Mouse (Mus musculus) heart, embryonic 16.5 days (tissue): ENCODE results near the gene Kif15. TPM values are rescaled to one million over a fixed set of nuclear protein-coding genes. Genes with fewer than 3 reads are reported as not detected.

Source experiments
- ATAC-seq: fragments of 200-750 bp; cut with Nextera tagmentation; replicated peaks from 2 replicates; pipeline ENCODE4 v1.8.0; 2017; ENCODE audit warnings: moderate number of reproducible peaks; ENCODE audit not compliant: insufficient read depth, low FRiP score; ENCODE audit errors: extremely low read depth
- H3K27ac ChIP-seq: fragments of 300-500 bp; sonication (generic); 2 replicates; pipeline ENCODE4 v1.5.1; 2014; ENCODE audit warnings: mild to moderate bottlenecking, low read length, control low read depth, moderate library complexity
- H3K27me3 ChIP-seq: fragments of 300-500 bp; sonication (generic); 2 replicates; pipeline ENCODE4 v1.6.1; 2014; ENCODE audit warnings: low read length, mixed read lengths; ENCODE audit not compliant: control insufficient read depth, insufficient read depth
- H3K36me3 ChIP-seq: fragments of 300-500 bp; sonication (generic); 2 replicates; pipeline ENCODE4 v1.6.1; 2014; ENCODE audit not compliant: control insufficient read depth, insufficient read depth
- H3K4me1 ChIP-seq: fragments of 300-500 bp; sonication (generic); 2 replicates; pipeline ENCODE4 v1.6.1; 2014; ENCODE audit warnings: low read length, mixed read lengths; ENCODE audit not compliant: control insufficient read depth, insufficient read depth
- H3K4me2 ChIP-seq: fragments of 300-500 bp; sonication (generic); 2 replicates; pipeline ENCODE4 v1.6.1; 2014; ENCODE audit warnings: low read depth, mild to moderate bottlenecking, control low read depth, low read length
- H3K4me3 ChIP-seq: fragments of 300-500 bp; sonication (generic); 2 replicates; pipeline ENCODE4 v1.5.1; 2014; ENCODE audit warnings: mild to moderate bottlenecking, control low read depth, low read length
- H3K9ac ChIP-seq: fragments of 300-500 bp; sonication (generic); 2 replicates; pipeline ENCODE4 v1.6.1; 2014; ENCODE audit warnings: low read length, control low read depth
- H3K9me3 ChIP-seq: fragments of 300-500 bp; sonication (generic); replicated peaks from 2 replicates; pipeline ENCODE4 v1.6.1; 2016; ENCODE audit warnings: low read length; ENCODE audit not compliant: control insufficient read depth
- WGBS: fragments of 180-500 bp; shearing (Covaris S2); extraction: QIAGEN DNeasy Blood & Tissue Kit; methylation state at CpG from one replicate; pipeline ENCODE4 v1.1.7; 2014; 5-methylcytosine and 5-hydroxymethylcytosine counted together
- polyA plus RNA-seq: library from polyadenylated mRNA; unstranded; fragments of >200 nt; fragmentation: Nextera tagmentation; extraction: Ambion mirVana; gene quantifications from 2 replicates; pipeline ENCODE4 v1.2.1, GENCODE M21; 2015

Kif15 gene
- polyA plus RNA-seq, 1 experiment from 2014 or later = 26.6 TPM

- H3K4me3 ChIP-seq = no peak overlapping the region
- H3K4me2 ChIP-seq = no peak overlapping the region
- no peaks in the 10 kb centered on the region for H3K27me3 ChIP-seq
- H3K36me3 ChIP-seq = no peaks in the 10 kb centered on the region
- H3K9ac ChIP-seq = no peak overlapping the region
- H3K4me1 ChIP-seq = no peaks in the 10 kb centered on the region
- no peak overlapping the region for H3K27ac ChIP-seq
- no peaks in the 10 kb centered on the region for H3K9me3 ChIP-seq
- no peak for ATAC-seq
Measured at GRCm38 (mm10) chr9:123058724-123059292, 108.0 kb downstream of the Kif15 start.

- Histone ChIP-seq H3K36me3 (no peaks in the 10 kb centered on the region), H3K4me1 (no peaks in the 10 kb centered on the region), H3K9me3 (no peaks in the 10 kb centered on the region), H3K9ac (no peak overlapping the region), H3K27me3 (no peaks in the 10 kb centered on the region), H3K4me2 (no peak overlapping the region), H3K4me3 (no peak overlapping the region), H3K27ac (no peak overlapping the region)
- WGBS = 75% methylated on average over 3 of the region's 3 CpGs
- ATAC-seq = no peak
Measured at GRCm38 (mm10) chr9:123060172-123060571, 109.3 kb downstream of the Kif15 start.

Other genes with a start within 250 kb of the Kif15 start
- not detected in 2 replicates for gene Topaz1, start 203.7 kb upstream of the Kif15 start, polyA plus RNA-seq
- 6.8 and 8.4 TPM in 2 replicates for gene Tcaim, start 145.5 kb upstream of the Kif15 start, polyA plus RNA-seq
- not detected in 2 replicates for gene Gm35549, start 107.0 kb upstream of the Kif15 start, polyA plus RNA-seq
- 41.4 and 42.7 TPM in 2 replicates for gene Zfp445, start 85.0 kb upstream of the Kif15 start, polyA plus RNA-seq
- gene Zkscan7, start 65.4 kb upstream of the Kif15 start, polyA plus RNA-seq = 2.8 and 3.2 TPM in 2 replicates
- 8.9 and 9.5 TPM in 2 replicates for gene Zfp105, start 28.0 kb upstream of the Kif15 start, polyA plus RNA-seq
- 18.4 and 21.5 TPM in 2 replicates for gene 1110059G10Rik, start within 50 bp of the Kif15 start, polyA plus RNA-seq
- 17.7 and 19.7 TPM in 2 replicates for gene Tmem42, start 70.3 kb downstream of the Kif15 start, polyA plus RNA-seq
- gene Tgm4, start 83.7 kb downstream of the Kif15 start, polyA plus RNA-seq = 0.41 and 0.68 TPM in 2 replicates
- gene Zdhhc3, start 162.2 kb downstream of the Kif15 start, polyA plus RNA-seq = 49.7 and 53.2 TPM in 2 replicates
- gene Exosc7, start 162.2 kb downstream of the Kif15 start, polyA plus RNA-seq = 81.0 and 87.6 TPM in 2 replicates
- gene Clec3b, start 199.9 kb downstream of the Kif15 start, polyA plus RNA-seq = 2.7 and 2.8 TPM in 2 replicates